Mouse (Mus musculus) olfactory bulb, adult 2 months (tissue): ENCODE data around the gene Mei4.

ENCODE experiments used
- CTCF ChIP-seq: fragments of 200-500 bp; IDR thresholded peaks from 2 replicates; pipeline ENCODE4 v1.5.1; 2012; ENCODE audit warnings: low read depth, mild to moderate bottlenecking, low read length, moderate library complexity; ENCODE audit not compliant: insufficient read depth
- POLR2A ChIP-seq: fragments of 200-500 bp; IDR thresholded peaks from 2 replicates; pipeline ENCODE4 v1.6.1; 2012; ENCODE audit warnings: mild to moderate bottlenecking, low read depth, low read length, moderate library complexity; ENCODE audit not compliant: insufficient read depth

- TF ChIP-seq CTCF (no peak), POLR2A (no peak)
Observed at GRCm38 (mm10) chr9:81968935-81969334, 105.5 kb downstream of the Mei4 start.
